Mouse (Mus musculus) liver, embryonic 14.5 days (tissue): Measurements from ENCODE around the gene Sec23a.

ENCODE experiments used
- CTCF ChIP-seq: IDR thresholded peaks from 2 replicates; pipeline ENCODE4 v1.5.1; 2016; ENCODE audit warnings: antibody characterized with exemption, low read depth, control low read depth
- EP300 ChIP-seq: IDR thresholded peaks from 2 replicates; pipeline ENCODE4 v1.6.1; 2016; ENCODE audit warnings: antibody characterized with exemption, low read depth

DNA sequence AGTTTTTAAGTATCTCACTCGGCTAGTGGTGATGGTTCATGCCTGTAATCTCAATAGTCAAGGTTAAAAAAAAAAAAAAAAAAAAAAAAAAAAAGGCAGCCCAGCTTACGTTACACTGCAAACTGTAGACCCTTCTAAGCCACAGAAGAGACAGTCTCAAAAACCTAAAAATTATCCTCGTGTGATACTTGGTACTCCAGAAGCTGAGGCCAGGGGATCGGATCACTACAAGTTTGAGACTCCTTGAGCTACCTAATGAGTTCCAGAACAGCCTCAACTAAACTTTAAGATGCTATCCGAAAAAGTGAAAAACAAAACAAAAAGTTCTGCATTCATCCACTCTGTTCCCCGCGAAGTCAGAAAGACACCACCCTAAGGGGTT, 884 bp upstream of the Sec23a start:
- TF ChIP-seq EP300 (no peak), CTCF (no peak)
